Mouse (Mus musculus) hematopoietic multipotent progenitor cell, adult 10-12 weeks (in vitro differentiated cells): Measurements from ENCODE around the gene Chpt1. TPM values are rescaled to one million over a fixed set of nuclear protein-coding genes. Genes with fewer than 3 reads are reported as not detected.

Experiments used
- polyA plus RNA-seq: library from polyadenylated mRNA; stranded (reverse); fragments of >175 nt; gene quantifications from 2 replicates; pipeline ENCODE4 v1.2.3, GENCODE M21; 2012; ENCODE audit warnings: low replicate concordance

Chpt1 gene
- polyA plus RNA-seq, result 16.7 and 27.9 TPM in 2 replicates

DNA sequence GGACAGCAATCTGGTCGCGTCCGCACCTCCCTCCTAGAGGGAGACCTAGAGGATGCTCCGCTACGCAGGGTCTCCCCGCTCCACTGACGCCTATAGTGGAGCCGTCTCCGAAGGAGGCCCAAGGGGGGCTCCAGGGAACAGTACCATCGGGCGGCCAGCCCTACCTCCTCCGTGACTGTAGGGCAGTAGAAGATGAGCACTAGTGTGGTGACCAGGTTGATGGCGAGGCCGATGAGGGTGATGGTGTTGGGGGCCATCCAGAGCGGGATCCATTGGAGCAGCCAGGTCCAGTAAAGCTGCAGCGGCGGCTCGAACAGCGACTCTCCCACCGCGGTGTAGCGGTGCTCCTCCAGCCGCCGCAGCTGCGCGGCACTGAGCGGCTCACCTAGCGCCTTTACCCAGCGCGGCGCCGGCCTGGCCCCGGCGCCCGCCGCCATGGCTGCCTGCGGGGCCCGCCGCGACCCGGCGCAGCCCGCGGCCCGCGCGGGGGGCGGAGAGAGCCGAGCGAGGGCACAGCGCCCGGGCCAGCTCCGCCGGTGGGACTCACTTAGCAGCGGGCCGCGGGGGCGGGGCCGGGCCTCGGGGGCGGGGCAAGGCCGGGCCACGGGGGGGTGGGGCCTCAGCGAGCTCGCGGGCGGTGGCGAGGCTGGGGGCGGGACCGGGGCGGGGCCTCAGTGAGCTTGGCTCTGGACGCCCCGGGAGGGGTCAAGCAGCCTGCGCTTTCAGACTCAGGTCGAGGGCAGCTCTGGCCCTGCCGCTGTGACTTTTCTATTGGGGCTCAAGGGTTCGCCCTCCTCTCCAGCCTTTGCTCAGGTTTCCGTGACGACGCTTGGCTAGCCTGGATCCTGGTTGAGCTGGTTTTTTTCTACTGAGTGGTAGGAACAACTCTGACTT is at the start of gene Chpt1:
Gene Chpt1 (minus strand): TSS at position 653 of the 894 bp plus-strand sequence.

DNA sequence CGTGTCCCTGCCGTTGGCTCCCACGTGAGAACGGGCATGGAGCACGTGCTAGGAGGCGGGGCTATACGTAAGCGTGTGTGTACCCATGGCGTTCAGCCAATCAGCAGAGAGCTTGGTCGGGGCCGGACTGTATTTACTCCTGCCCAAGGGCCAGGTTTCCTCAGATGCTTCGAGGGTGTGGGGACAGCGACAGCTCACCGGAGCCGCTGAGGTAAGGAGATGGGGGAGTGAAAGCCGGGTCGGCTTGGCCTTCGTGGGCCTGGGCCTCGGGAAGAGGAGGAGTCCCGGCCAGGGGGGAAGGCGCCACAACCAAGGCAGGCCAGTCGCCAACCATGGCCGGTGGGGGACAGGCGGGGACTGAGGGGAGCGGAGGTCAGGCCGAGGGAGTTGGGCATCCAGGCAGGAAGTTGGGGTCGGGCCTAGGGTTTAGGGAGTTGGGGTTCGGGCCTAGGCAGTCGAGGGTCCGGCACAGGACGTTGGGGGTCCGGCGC is 44.3 kb downstream of the Chpt1 start, which contains the start of gene Sycp3:
Gene Sycp3 (plus strand): TSS at position 68 of the 491 bp plus-strand sequence.

Other genes with a start within 250 kb of the Chpt1 start
- 1.1 and 1.4 TPM in 2 replicates for gene Dram1, start 125.0 kb downstream of the Chpt1 start, polyA plus RNA-seq
- 5.0 and 5.1 TPM in 2 replicates for gene Gnptab, start 124.9 kb downstream of the Chpt1 start, polyA plus RNA-seq
- not detected in 2 replicates for gene Sycp3, start 44.5 kb downstream of the Chpt1 start, polyA plus RNA-seq
- not detected in 2 replicates for gene Mybpc1, start 101.1 kb upstream of the Chpt1 start, polyA plus RNA-seq
- gene Spic, start 180.9 kb upstream of the Chpt1 start, polyA plus RNA-seq, result 3.2 and 7.4 TPM in 2 replicates
- gene Arl1, start 226.8 kb upstream of the Chpt1 start, polyA plus RNA-seq, result 24.3 and 33.1 TPM in 2 replicates